Mouse (Mus musculus): ENCODE results near the gene Srrd.

Gene Srrd

GRCm38 (mm10) chr5:112342463-112343204 lies at the start of gene Srrd, which contains the start of gene Hps4:
Gene Srrd, minus strand, starts transcription at chr5:112343040.
Gene Hps4, plus strand, starts transcription at chr5:112343083.
- in situ Hi-C loops (cut with MboI; ENCODE audit: low pct_unique_long_range_greater_than_20kb in 1 of 2, low sequenced_read_pairs in 2 of 2, unreplicated experiment in 1 of 2) = no loop called here

- in situ Hi-C loops (cut with MboI; ENCODE audit: low pct_unique_long_range_greater_than_20kb in 1 of 2, low sequenced_read_pairs in 2 of 2, unreplicated experiment in 1 of 2) = no loop called here
Measured at GRCm38 (mm10) chr5:112391676-112392323, 49.0 kb upstream of the Srrd start.

- in situ Hi-C loops (cut with MboI; ENCODE audit: low pct_unique_long_range_greater_than_20kb in 1 of 2, low sequenced_read_pairs in 2 of 2, unreplicated experiment in 1 of 2) = no loop called here
Measured at GRCm38 (mm10) chr5:112391002-112391401, 48.2 kb upstream of the Srrd start.

- in situ Hi-C loops (cut with MboI; ENCODE audit: low pct_unique_long_range_greater_than_20kb in 1 of 2, low sequenced_read_pairs in 2 of 2, unreplicated experiment in 1 of 2) = no loop called here
Measured at GRCm38 (mm10) chr5:112389352-112389751, 46.5 kb upstream of the Srrd start.

GRCm38 (mm10) chr5:112385973-112386372 lies 43.1 kb upstream of the Srrd start:
- in situ Hi-C loops (cut with MboI; ENCODE audit: low pct_unique_long_range_greater_than_20kb in 1 of 2, low sequenced_read_pairs in 2 of 2, unreplicated experiment in 1 of 2) = no loop called here

DNA sequence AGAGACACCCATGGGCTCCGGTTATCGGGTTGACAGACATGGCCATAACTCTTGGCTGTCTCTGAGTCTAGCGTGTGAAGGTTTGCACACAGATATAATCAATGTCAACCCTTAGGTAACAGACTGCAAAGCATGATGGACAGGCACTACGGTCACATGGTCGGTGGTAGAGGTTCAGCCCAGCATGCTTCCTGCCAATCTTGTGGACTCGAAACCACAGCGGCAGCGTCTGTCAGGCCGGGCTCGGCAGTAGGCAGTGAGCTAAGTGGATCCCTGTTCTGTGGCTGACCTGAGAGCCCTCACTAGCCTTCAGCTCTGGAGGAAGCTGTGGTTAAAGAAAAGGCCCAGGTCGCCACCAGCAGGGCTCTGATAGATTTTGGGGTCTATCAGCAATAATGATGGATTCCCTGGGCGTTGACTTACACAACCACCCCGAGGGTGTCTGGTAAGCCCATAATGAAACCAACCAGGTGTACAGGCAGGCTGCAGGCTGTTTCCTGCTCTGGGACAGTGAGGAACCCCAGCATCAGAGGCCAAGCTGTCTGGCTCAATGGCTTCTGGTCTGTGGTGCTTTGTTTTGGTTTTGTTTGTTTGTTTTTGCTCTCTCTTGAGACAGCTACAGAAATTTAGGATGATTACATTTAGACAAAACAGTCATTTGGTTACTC lies 42.1 kb upstream of the Srrd start:
- in situ Hi-C loops (cut with MboI; ENCODE audit: low pct_unique_long_range_greater_than_20kb in 1 of 2, low sequenced_read_pairs in 2 of 2, unreplicated experiment in 1 of 2) = no loop called here

DNA sequence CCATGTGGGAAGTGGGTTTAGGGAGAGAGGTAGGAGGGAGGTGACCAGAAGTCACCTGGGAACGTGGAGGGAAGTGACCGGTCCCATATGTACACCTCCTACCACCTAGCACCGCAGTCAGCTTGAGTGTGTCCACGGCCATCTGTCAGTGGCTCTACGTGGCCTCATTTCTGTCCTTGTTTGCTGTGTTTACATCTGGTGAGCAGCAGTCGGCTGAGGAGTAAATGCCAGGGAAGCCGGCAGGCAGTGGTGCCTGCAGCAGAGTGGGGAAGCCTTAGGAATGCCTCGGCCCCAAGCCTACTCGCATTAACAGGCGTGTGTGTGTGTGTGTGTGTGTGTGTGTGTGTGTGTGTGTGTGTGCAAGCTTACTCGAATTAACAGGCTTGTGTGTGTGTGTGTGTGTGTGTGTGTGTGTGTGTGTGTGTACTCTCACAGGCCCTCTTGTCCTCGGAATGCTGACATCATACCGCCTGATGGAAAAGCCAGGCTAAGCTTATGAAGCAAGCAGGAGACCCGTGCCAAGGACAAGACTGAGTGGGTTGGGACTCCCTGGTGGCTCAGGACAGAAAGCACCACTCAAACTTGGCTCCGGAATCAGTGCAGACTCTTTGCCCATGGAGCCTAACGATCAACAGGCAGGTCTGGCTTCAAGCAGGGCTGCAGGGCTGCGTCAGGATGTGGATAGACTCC lies 39.9 kb upstream of the Srrd start:
- in situ Hi-C loops (cut with MboI; ENCODE audit: low pct_unique_long_range_greater_than_20kb in 1 of 2, low sequenced_read_pairs in 2 of 2, unreplicated experiment in 1 of 2) = no loop called here

DNA sequence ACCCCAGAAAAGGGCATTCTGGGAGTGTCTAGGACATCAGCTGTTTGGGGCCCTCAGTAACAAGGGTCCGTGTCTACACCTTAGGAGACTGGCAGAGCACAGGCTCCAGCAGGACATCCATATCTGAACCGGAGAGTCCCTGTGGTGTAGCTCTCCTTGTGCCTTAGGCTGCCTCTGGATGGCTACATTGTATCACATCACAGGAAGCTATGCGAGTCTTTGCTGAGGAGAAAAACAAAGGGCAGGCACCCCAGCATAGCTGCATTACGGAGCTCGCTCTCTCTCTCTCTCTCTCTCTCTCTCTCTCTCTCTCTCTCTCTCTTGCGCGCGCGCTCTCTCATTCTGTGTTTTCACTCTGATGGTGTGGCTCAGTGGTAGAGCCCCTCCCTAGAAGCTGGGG lies 39.2 kb upstream of the Srrd start:
- in situ Hi-C loops (cut with MboI; ENCODE audit: low pct_unique_long_range_greater_than_20kb in 1 of 2, low sequenced_read_pairs in 2 of 2, unreplicated experiment in 1 of 2) = no loop called here

GRCm38 (mm10) chr5:112381154-112381553 lies 38.3 kb upstream of the Srrd start:
- in situ Hi-C loops (cut with MboI; ENCODE audit: low pct_unique_long_range_greater_than_20kb in 1 of 2, low sequenced_read_pairs in 2 of 2, unreplicated experiment in 1 of 2) = no loop called here

GRCm38 (mm10) chr5:112378716-112379115 lies 35.9 kb upstream of the Srrd start:
- in situ Hi-C loops (cut with MboI; ENCODE audit: low pct_unique_long_range_greater_than_20kb in 1 of 2, low sequenced_read_pairs in 2 of 2, unreplicated experiment in 1 of 2) = no loop called here

DNA sequence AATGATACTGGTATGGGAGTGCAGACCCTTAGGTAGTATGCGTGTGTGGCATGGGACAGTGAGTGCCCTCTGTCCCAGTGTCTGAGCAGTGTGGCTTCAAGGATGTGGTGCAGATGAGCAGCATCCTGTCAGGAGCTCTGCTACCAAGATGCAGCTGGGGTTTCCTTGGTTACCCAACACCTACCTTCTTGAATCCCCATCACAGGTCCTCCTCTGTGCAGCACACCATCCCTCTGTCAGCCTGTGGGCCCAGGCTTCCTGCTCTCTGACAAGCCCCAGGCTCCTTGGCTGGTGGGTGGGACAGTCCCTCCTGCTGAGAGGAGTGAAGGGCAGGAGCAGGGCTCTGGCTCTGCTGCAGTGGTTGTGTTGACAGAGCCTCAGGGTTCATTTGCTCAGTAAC lies 34.5 kb upstream of the Srrd start:
- in situ Hi-C loops (cut with MboI; ENCODE audit: low pct_unique_long_range_greater_than_20kb in 1 of 2, low sequenced_read_pairs in 2 of 2, unreplicated experiment in 1 of 2) = no loop called here

DNA sequence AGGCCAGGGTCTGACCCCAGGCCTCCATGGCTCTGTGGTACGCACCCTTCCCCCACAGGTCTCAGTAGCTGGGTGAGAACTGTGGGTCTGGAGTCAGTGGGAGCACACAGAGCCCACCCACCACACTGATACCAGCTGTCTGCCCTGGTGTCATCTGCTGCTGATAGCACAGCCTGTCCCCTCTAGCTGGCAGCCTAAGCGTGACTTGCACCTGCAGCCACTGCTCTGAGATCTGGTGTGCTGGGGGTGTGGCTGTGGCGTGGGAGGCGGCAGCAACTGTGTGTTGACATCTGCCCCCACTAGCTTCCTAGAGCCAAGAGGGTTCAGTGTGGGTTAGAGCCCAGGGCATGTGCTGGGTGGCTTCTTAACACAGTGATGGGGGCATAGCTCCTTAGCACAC lies 33.3 kb upstream of the Srrd start:
- in situ Hi-C loops (cut with MboI; ENCODE audit: low pct_unique_long_range_greater_than_20kb in 1 of 2, low sequenced_read_pairs in 2 of 2, unreplicated experiment in 1 of 2) = no loop called here

DNA sequence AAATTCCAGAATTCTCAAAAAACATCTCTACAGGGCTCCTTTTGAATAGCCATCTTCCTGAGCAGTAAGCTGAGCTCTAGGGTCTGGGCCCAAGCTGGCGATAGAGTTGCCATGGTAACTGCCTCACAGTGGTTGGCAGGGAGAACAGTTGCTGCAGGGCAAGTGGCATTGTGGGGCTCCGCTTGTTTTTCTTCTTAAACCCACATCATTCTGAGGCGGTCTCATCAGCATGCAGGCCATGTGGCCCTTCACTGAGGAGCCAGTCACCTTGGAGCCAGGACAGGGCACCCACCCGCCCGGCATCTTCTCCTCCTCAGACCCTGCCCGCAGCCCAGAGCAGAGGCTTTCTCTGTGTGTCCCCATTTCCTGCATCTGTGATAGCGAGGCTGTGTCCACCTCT lies 29.1 kb upstream of the Srrd start:
- in situ Hi-C loops (cut with MboI; ENCODE audit: low pct_unique_long_range_greater_than_20kb in 1 of 2, low sequenced_read_pairs in 2 of 2, unreplicated experiment in 1 of 2) = no loop called here

DNA sequence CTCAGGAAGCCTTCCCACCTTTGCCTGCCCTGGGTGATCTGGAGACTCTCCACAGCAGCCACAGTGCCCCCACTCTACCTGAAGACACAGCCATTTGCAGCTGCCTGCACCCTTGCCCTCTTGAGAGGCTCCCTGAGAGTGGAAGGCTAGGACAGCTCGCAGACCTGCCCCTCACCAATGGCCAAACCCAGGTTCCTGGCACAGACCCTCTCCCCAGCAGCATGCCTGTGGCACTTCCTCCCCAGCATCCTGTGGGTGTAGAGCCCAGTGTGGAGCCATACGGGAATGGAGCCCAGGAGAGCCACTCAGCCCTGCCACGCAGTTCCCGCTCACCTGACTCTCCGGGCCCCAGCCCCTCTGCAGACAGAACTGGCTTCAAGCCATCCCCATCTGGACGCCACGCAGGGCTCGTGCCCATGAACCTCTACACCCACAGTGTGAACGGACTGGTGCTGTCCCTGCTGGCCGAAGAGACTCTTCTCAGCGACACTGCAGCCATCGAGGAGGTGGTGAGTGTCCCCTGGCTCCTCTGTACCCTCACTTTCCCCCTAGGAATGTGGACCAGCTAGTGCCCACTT lies 27.5 kb upstream of the Srrd start:
- in situ Hi-C loops (cut with MboI; ENCODE audit: low pct_unique_long_range_greater_than_20kb in 1 of 2, low sequenced_read_pairs in 2 of 2, unreplicated experiment in 1 of 2) = no loop called here

- in situ Hi-C loops (cut with MboI; ENCODE audit: low pct_unique_long_range_greater_than_20kb in 1 of 2, low sequenced_read_pairs in 2 of 2, unreplicated experiment in 1 of 2) = no loop called here
Measured at GRCm38 (mm10) chr5:112369326-112369725, 26.5 kb upstream of the Srrd start.

DNA sequence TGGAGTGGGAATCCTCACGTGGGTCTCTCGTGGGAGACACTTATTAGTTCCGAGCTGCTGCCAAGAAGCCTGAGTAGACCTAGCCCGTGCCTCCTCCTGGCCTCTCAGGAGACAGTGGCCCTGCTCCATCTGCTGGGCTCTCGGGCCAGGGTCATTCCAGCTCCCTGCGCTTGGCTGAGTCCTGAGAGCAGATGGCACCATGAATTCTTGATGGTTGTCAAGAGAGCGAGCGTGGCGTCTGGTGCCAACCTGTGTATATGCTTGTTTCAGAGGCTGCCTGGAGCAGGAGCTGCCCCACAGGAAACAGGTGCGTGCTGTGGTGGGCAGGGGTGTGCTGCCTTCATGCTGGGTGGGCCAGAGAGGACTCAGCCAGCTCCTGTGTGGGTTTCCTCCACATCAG lies 25.8 kb upstream of the Srrd start:
- in situ Hi-C loops (cut with MboI; ENCODE audit: low pct_unique_long_range_greater_than_20kb in 1 of 2, low sequenced_read_pairs in 2 of 2, unreplicated experiment in 1 of 2) = no loop called here

DNA sequence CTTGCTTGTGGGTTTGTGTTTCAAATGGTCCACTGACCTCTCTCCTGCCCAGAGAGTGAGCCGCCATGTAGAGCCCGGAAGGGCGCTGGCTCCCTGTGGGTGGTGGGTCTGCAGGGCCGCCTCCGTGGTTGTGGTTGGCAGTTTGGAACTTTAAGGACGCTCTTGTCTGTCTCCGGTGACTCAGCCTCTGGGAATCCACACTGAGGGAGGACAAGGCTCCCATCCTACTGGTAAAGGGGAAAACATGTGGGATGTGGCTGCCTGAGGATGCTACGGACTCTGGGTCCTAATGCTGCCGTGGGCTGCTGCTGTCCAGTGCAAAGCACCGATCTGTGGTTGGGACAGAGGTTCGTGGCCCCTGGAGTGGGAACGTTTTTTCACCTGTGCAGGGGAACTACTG lies 25.1 kb upstream of the Srrd start:
- in situ Hi-C loops (cut with MboI; ENCODE audit: low pct_unique_long_range_greater_than_20kb in 1 of 2, low sequenced_read_pairs in 2 of 2, unreplicated experiment in 1 of 2) = no loop called here

DNA sequence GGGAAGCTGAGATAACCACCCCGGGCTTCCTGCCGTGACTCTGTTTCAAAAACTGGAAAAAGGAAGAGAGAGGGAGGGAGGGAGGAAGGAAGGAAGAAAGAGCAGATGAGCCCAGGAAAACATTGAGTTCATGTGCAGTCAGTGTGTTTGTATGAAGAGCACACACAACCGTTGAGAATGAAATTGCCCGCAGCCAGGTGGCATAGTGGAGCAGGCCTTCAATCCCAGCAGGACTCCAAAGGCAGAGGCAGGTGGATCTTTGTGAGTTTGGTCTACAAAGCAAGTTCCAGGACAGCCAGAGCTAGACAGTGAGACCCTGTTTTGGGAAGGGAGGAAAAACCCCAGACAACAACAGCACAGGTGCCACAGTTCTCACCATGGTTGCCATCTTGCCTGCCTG lies 24.5 kb upstream of the Srrd start:
- in situ Hi-C loops (cut with MboI; ENCODE audit: low pct_unique_long_range_greater_than_20kb in 1 of 2, low sequenced_read_pairs in 2 of 2, unreplicated experiment in 1 of 2) = no loop called here

- in situ Hi-C loops (cut with MboI; ENCODE audit: low pct_unique_long_range_greater_than_20kb in 1 of 2, low sequenced_read_pairs in 2 of 2, unreplicated experiment in 1 of 2) = no loop called here
Measured at GRCm38 (mm10) chr5:112366879-112367278, 24.0 kb upstream of the Srrd start.

Data from mouse embryonic stem cell (cell line).